Mouse (Mus musculus) kidney, postnatal 4 days (tissue): ENCODE results near the gene St6galnac3.

Experiments used
- DNase-seq, 2 experiments: peaks; one replicate each; pipeline ENCODE4 v3.0.0; 2021; ENCODE audit warnings: mixed read lengths in 2 of 2

Gene St6galnac3

GRCm38 (mm10) chr3:153193025-153193424 is 531.9 kb downstream of the St6galnac3 start:
- no peak for DNase-seq

DNA sequence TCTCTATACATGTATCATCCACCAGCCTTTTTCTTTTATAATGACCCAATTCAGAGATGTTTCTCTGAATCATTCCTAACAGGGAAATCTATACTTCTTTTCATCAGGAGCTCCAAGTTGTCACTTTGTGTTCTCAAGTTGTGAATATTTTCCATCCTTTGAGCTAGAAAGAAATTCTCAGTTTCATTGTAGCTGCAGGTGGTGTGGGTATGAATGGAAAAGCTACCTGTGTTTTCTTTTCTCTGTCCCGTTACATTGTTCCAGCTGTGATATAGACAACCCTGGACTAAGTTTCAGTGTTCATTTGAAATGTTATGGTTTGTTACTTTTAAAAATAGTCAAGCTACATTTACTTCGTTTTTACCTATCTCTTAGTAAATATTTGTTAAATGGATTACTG is 534.2 kb downstream of the St6galnac3 start:
- no peak for DNase-seq

GRCm38 (mm10) chr3:153189685-153190467 is 535.1 kb downstream of the St6galnac3 start:
- DNase-seq: no peak

DNA sequence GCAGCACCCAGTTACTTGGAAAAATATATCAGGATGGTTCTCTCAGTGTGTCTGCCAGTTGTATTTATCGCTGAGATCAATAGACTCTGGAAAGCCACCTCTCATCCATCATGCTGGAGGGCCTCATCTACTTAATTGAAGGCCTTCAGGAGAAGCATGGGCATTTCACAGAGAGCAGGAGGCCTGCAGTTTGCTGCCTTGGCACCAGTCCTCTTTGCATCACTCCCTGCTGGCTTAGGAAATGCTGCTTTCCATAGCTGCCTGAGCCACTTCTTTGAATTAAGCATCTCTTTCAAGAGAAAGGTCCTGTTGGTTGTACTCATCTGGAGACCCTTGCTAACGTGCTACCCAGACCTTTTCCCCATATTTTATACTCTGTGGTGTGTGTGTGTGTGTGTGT is 536.8 kb downstream of the St6galnac3 start:
- no peak for DNase-seq

DNA sequence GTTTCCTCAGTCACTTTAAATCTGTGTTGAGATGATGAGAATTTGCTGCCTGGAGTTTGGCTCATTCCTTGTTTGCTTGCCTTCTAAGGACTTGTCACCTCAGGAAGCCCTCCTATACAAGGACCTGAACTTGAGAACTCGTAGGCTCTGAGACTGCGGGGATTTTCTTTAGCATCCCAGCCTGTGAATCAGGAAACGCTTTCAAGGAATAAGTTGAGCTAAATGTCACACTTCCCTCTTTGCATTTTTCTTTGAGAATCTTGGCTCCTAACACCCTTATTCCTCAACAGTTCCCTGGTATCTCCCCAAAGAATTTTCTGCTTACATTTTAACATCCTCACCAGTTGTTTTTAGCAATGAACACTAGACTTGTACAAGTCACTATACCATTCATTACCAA is 539.9 kb downstream of the St6galnac3 start:
- DNase-seq: no peak

GRCm38 (mm10) chr3:153181242-153181641 is 543.7 kb downstream of the St6galnac3 start:
- no peak for DNase-seq

GRCm38 (mm10) chr3:153176749-153177148 is 548.2 kb downstream of the St6galnac3 start:
- no peak for DNase-seq

GRCm38 (mm10) chr3:153176325-153176724 is 548.6 kb downstream of the St6galnac3 start:
- DNase-seq: no peak

GRCm38 (mm10) chr3:153174336-153175033 is 550.5 kb downstream of the St6galnac3 start:
- no peak for DNase-seq

DNA sequence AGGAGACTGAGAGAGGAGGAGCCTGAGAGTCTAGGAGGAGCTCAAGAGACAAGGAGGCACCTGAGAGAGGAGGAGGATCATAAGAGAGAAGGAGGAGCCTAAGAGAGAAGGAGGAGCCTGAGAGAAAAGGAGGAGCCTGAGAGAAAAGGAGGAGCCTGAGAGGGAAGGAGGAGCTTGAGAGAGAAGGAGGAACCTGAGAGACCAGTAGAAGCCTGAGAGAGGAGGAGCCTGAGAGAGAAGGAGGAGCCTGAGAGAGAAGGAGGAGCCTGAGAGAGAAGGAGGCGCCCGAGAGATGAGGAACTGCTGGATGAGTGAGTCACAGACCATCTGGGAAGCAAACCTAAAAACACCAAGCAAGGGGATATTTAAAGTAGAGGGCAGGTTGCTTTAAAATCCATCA is 551.4 kb downstream of the St6galnac3 start:
- DNase-seq: no peak

GRCm38 (mm10) chr3:153170146-153170545 is 554.8 kb downstream of the St6galnac3 start:
- DNase-seq: no peak

DNA sequence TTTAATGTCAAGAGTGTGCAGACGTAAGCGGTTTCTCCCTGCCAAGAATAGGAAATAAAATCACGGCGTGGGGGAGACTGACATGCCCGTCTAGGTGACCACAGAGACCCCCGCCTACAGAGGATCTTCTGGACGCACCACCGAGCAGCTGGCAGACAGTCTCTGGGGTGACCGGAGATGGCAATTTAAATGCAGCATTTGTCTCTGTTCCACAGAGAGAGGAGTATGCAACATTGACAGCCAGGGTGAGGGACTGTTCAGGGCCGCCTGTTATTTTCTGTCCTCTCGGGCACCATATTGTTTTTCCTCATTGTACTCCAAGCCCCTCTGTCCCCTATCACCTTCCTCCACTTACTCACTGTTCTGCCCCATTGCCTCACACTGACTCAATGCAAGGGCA is 555.2 kb downstream of the St6galnac3 start:
- no peak for DNase-seq

- DNase-seq: peak; percentile 31 to 44
Observed at GRCm38 (mm10) chr3:153161676-153162075, 563.3 kb downstream of the St6galnac3 start.

DNA sequence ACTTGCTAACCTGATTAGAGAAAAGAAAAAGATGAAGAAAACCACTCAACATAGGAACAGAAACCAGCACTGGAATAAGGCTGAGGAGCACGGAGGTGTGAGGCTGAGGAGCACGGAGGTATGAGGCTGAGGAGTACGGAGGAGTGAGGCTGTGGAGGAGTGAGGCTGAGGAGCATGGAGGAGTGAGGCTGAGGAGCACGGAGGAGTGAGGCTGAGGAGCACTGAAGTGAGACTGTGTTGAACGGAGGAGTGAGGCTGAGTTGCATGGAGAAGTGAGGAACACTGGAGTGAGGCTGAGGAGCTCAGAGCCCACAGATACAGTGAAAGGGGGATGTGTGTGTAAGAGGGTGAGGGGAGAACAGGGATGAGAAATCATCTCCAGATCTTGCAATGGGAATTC is 564.3 kb downstream of the St6galnac3 start:
- DNase-seq: no peak

- DNase-seq: peak; percentile 51 to 62
Observed at GRCm38 (mm10) chr3:153148887-153149286, 576.1 kb downstream of the St6galnac3 start.
